Mouse (Mus musculus): ENCODE measurements at regions not wholly inside any gene's neighbourhood (a gene's known extent, or its start where the extent isn't known, plus 50 kb on each side); places are given as distances from the start of the nearest gene placed in this dataset.

DNA sequence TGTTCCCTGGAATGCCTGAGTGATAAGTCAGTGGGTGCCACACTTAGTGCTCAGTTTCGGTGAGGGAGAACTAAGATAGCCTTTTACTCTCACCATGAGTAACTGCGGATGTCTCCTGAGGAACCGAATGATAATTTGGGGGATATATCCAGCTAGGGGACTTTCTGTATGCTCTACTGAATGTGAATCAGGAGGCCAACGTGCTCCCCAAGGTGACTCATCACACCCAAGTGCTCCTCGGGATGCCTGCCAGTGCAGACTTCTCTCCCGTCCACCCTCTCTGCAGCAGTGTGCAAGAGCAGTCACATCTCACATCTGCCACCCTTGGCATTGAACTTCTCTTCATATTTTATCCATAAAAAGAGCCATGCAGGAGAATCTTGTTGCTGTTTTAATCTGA lies 94.9 kb upstream of the Dlg1 start:
- TF ChIP-seq CTCF (IDR thresholded peaks at IDR 0.05; ENCODE audit: borderline replicate concordance, control insufficient read depth, extremely low read depth, insufficient read depth, low read length, poor library complexity) (no peak), POLR2A (IDR thresholded peaks at IDR 0.05; ENCODE audit: control insufficient read depth, extremely low read depth, insufficient read depth, low read length, poor library complexity) (no peak)
